Mouse (Mus musculus): Measurements from ENCODE around the gene Vav1. TPM values are rescaled to one million over a fixed set of nuclear protein-coding genes. Genes with fewer than 3 reads are reported as not detected.

The Vav1 gene
- polyA plus RNA-seq, 1 experiment: 3.4 TPM

- no peaks in the 10 kb centered on the region for H3K27me3 ChIP-seq (replicated peaks; ENCODE audit: control insufficient read depth, insufficient read depth, low read length)
- peak; percentile 80 for DNase-seq
- H3K4me3 ChIP-seq (ENCODE audit: insufficient read depth, low read depth, low read length): peak overlapping the region; percentile 51
- H3K36me3 ChIP-seq (ENCODE audit: control insufficient read depth, insufficient read depth, low read length): no peaks in the 10 kb centered on the region; the same call in 1 of the 2 replicates
- 49% methylated on average over 12 of the region's 12 CpGs for WGBS
- peak overlapping the region; percentile 92 for H3K27ac ChIP-seq (ENCODE audit: insufficient read depth, low read depth, low read length)
- peak; percentile 40; the same call in 1 of the 2 replicates for TF ChIP-seq CTCF (conservative IDR thresholded peaks at IDR 0.05; ENCODE audit: insufficient read depth, insufficient read length, low read depth, low read length)
- TF ChIP-seq POLR2A (IDR thresholded peaks at IDR 0.05; ENCODE audit: low read depth, low read length): no peak
- peaks cover 16% of the 10 kb centered on the region for H3K4me1 ChIP-seq (ENCODE audit: control insufficient read depth, insufficient read depth, low read length)
Measured at GRCm38 (mm10) chr17:57234254-57234928, 44.5 kb upstream of the Vav1 start.

GRCm38 (mm10) chr17:57235803-57236202 lies 43.1 kb upstream of the Vav1 start:
- WGBS: 58% methylated on average over 5 of the region's 5 CpGs
- TF ChIP-seq CTCF (conservative IDR thresholded peaks at IDR 0.05; ENCODE audit: insufficient read depth, insufficient read length, low read depth, low read length) (no peak), POLR2A (IDR thresholded peaks at IDR 0.05; ENCODE audit: low read depth, low read length) (no peak)
- Histone ChIP-seq H3K36me3 (ENCODE audit: control insufficient read depth, insufficient read depth, low read length) (no peaks in the 10 kb centered on the region; the same call in 1 of the 2 replicates), H3K4me1 (ENCODE audit: control insufficient read depth, insufficient read depth, low read length) (peaks cover 13% of the 10 kb centered on the region), H3K27ac (ENCODE audit: insufficient read depth, low read depth, low read length) (no peak overlapping the region), H3K4me3 (ENCODE audit: insufficient read depth, low read depth, low read length) (peak overlapping the region; percentile 9), H3K27me3 (replicated peaks; ENCODE audit: control insufficient read depth, insufficient read depth, low read length) (no peaks in the 10 kb centered on the region)
- DNase-seq: peak; percentile 35

- H3K27ac ChIP-seq (ENCODE audit: insufficient read depth, low read depth, low read length): no peak overlapping the region
- H3K4me3 ChIP-seq (ENCODE audit: insufficient read depth, low read depth, low read length): no peak overlapping the region
- DNase-seq: no peak
- TF ChIP-seq CTCF (conservative IDR thresholded peaks at IDR 0.05; ENCODE audit: insufficient read depth, insufficient read length, low read depth, low read length): no peak
- no peak for TF ChIP-seq POLR2A (IDR thresholded peaks at IDR 0.05; ENCODE audit: low read depth, low read length)
- no peaks in the 10 kb centered on the region for H3K27me3 ChIP-seq (replicated peaks; ENCODE audit: control insufficient read depth, insufficient read depth, low read length)
- peaks cover 3% of the 10 kb centered on the region for H3K4me1 ChIP-seq (ENCODE audit: control insufficient read depth, insufficient read depth, low read length)
- H3K36me3 ChIP-seq (ENCODE audit: control insufficient read depth, insufficient read depth, low read length): no peaks in the 10 kb centered on the region; the same call in 1 of the 2 replicates
- WGBS: 83% methylated on average over 9 of the region's 9 CpGs
Measured at GRCm38 (mm10) chr17:57237181-57237580, 41.7 kb upstream of the Vav1 start.

DNA sequence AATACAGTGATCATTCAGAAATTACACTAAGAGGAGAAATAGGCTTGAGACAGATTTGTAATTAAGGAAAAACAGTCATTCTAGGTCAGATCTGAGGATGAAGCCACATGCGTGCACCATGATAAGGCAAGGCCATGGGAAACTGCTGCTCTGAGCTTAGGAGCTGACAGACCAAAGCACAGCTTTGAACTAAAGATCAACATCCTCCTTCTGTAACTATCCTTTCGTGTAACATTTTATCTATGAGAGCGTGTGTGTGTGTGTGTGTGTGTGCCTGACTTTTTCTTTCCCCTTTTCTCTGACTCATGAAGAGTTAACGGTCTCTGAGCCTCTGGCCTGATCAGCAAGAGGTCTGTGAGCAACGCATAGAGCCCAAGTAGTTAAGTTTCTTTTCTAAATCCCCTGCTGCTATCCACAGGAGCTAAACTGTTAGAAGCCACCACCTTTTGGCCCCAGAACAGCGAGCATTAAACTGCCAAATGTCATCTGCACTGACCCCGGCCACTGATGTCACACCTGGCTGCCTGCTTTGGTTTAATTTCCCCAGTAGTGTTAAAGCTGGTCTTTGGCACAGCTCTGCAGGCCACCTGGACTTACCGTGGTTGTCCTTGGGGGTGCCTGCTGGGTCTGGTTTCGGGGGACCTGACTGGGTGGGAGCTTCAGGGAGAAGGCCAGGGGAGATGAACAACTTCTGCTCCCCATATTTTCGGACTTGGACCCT lies 35.1 kb upstream of the Vav1 start:
- Histone ChIP-seq H3K27ac (ENCODE audit: insufficient read depth, low read depth, low read length) (no peak overlapping the region), H3K4me1 (ENCODE audit: control insufficient read depth, insufficient read depth, low read length) (peaks cover 9% of the 10 kb centered on the region; the same call in 1 of the 2 replicates), H3K4me3 (ENCODE audit: insufficient read depth, low read depth, low read length) (no peak overlapping the region), H3K27me3 (replicated peaks; ENCODE audit: control insufficient read depth, insufficient read depth, low read length) (no peaks in the 10 kb centered on the region), H3K36me3 (ENCODE audit: control insufficient read depth, insufficient read depth, low read length) (peaks cover 2% of the 10 kb centered on the region; the same call in 1 of the 2 replicates)
- DNase-seq: no peak
- 66% methylated on average over 10 of the region's 10 CpGs for WGBS
- TF ChIP-seq CTCF (conservative IDR thresholded peaks at IDR 0.05; ENCODE audit: insufficient read depth, insufficient read length, low read depth, low read length) (no peak), POLR2A (IDR thresholded peaks at IDR 0.05; ENCODE audit: low read depth, low read length) (no peak)

- DNase-seq: no peak
- 87% methylated on average over 10 of the region's 10 CpGs for WGBS
- Histone ChIP-seq H3K4me3 (ENCODE audit: insufficient read depth, low read depth, low read length) (no peak overlapping the region), H3K27me3 (replicated peaks; ENCODE audit: control insufficient read depth, insufficient read depth, low read length) (no peaks in the 10 kb centered on the region), H3K4me1 (ENCODE audit: control insufficient read depth, insufficient read depth, low read length) (peaks cover 10% of the 10 kb centered on the region; the same call in 1 of the 2 replicates), H3K27ac (ENCODE audit: insufficient read depth, low read depth, low read length) (no peak overlapping the region), H3K36me3 (ENCODE audit: control insufficient read depth, insufficient read depth, low read length) (peaks cover 2% of the 10 kb centered on the region; the same call in 1 of the 2 replicates)
- no peak for TF ChIP-seq POLR2A (IDR thresholded peaks at IDR 0.05; ENCODE audit: low read depth, low read length)
- no peak for TF ChIP-seq CTCF (conservative IDR thresholded peaks at IDR 0.05; ENCODE audit: insufficient read depth, insufficient read length, low read depth, low read length)
Measured at GRCm38 (mm10) chr17:57245311-57245929, 33.5 kb upstream of the Vav1 start.

GRCm38 (mm10) chr17:57246663-57247392 lies 32.1 kb upstream of the Vav1 start:
- no peak for DNase-seq
- WGBS: 3% methylated on average over 18 of the region's 18 CpGs
- Histone ChIP-seq H3K27ac (ENCODE audit: insufficient read depth, low read depth, low read length) (peak overlapping the region; percentile 47; the same call in 1 of the 2 replicates), H3K4me1 (ENCODE audit: control insufficient read depth, insufficient read depth, low read length) (peaks cover 10% of the 10 kb centered on the region; the same call in 1 of the 2 replicates), H3K27me3 (replicated peaks; ENCODE audit: control insufficient read depth, insufficient read depth, low read length) (no peaks in the 10 kb centered on the region), H3K4me3 (ENCODE audit: insufficient read depth, low read depth, low read length) (peak overlapping the region; percentile 63), H3K36me3 (ENCODE audit: control insufficient read depth, insufficient read depth, low read length) (peaks cover 2% of the 10 kb centered on the region; the same call in 1 of the 2 replicates)
- TF ChIP-seq POLR2A (IDR thresholded peaks at IDR 0.05; ENCODE audit: low read depth, low read length) (no peak), CTCF (conservative IDR thresholded peaks at IDR 0.05; ENCODE audit: insufficient read depth, insufficient read length, low read depth, low read length) (peak; percentile 34; the same call in 1 of the 2 replicates)
